In the genomic region with DNA sequence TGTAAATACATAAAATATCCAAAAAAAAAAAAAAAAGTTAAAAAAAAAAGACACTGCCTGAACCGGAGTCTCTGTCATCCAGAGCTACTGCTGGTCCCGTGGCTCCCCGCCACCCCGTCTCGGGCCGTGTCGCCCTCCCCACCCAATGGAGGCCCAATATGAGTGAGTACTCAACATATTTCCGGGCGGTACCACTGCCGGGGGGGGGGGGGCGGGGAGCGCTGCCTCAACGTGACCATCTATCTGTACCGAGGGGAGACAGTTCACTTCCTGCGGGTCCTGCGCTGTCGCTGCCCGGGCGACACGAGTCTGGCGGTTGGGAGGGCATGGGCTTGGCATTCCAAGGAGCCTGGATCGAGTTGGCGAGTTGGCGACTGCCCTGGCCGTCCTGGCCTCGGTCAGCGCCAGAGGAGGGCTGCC, we compare ENCODE assay signal across 7 mouse cellular contexts. TPM values are rescaled to one million over a fixed set of nuclear protein-coding genes. Genes with fewer than 3 reads are reported as not detected.
A peak's percentile ranks its signal among the peaks of the same experiment; 100 is the strongest.
DNase-seq lines count a peak whose midpoint lies in the region; ATAC-seq lines count a peak whose summit lies in the region.

No protein-coding gene starts in this region.

- H3K9ac ChIP-seq in midbrain, embryonic 12.5 days (replicated peaks): peak overlapping the region; percentile 44

- DNase-seq in left cerebral cortex, postnatal 4 days: peak; percentile 13
- DNase-seq in left cerebral cortex, postnatal 36 days (ENCODE audit: low spot score in 2 of 2): no peak
- DNase-seq in embryonic facial prominence, embryonic 10.5 days (ENCODE audit: low spot score): no peak
- no peak for DNase-seq in ovary, postnatal 10 days (ENCODE audit: low spot score)
- DNase-seq in layer of hippocampus, postnatal 14 days (ENCODE audit: low spot score in 2 of 2): no peak

- ATAC-seq in inflammation-experienced regulatory T-cells, adult 6 months: peak; percentile 92
- peak; percentile 47; the same call in 1 of the 2 replicates for ATAC-seq in midbrain, embryonic 12.5 days (ENCODE audit: low FRiP score, low read depth)

- H3K4me1 ChIP-seq in embryonic facial prominence, embryonic 10.5 days: peaks cover 6% of the 10 kb centered on the region
- H3K4me1 ChIP-seq in midbrain, embryonic 12.5 days: 0 out of 2 replicates have a peak, but pooled peaks cover 4% of the 10 kb centered on the region

- H3K36me3 ChIP-seq in embryonic facial prominence, embryonic 10.5 days (replicated peaks): no peaks in the 10 kb centered on the region
- no peaks in the 10 kb centered on the region for H3K36me3 ChIP-seq in midbrain, embryonic 12.5 days

- peaks cover 15% of the 10 kb centered on the region for H3K27me3 ChIP-seq in embryonic facial prominence, embryonic 10.5 days (replicated peaks; ENCODE audit: low read depth, poor library complexity, severe bottlenecking)
- H3K27me3 ChIP-seq in midbrain, embryonic 12.5 days: no peaks in the 10 kb centered on the region

- peak overlapping the region; percentile 53 for H3K4me2 ChIP-seq in midbrain, embryonic 12.5 days (replicated peaks)

- peak overlapping the region; percentile 53 for H3K4me3 ChIP-seq in embryonic facial prominence, embryonic 10.5 days
- H3K4me3 ChIP-seq in midbrain, embryonic 12.5 days: peak overlapping the region; percentile 31

- peak overlapping the region; percentile 35; the same call in 1 of the 2 replicates for H3K27ac ChIP-seq in embryonic facial prominence, embryonic 10.5 days (replicated peaks)
- H3K27ac ChIP-seq in midbrain, embryonic 12.5 days (replicated peaks): no peak overlapping the region

- H3K9me3 ChIP-seq in embryonic facial prominence, embryonic 10.5 days: no peaks in the 10 kb centered on the region
- H3K9me3 ChIP-seq in midbrain, embryonic 12.5 days: no peaks in the 10 kb centered on the region

- WGBS in embryonic facial prominence, embryonic 10.5 days: 36% methylated on average over 27 of the region's 27 CpGs
- 45% methylated on average over 24 of the region's 27 CpGs for WGBS in midbrain, embryonic 12.5 days

- intact Hi-C loops in left cerebral cortex, postnatal 4 days (cut with DNase I): no loop called here
- intact Hi-C loops in left cerebral cortex, postnatal 36 days (cut with DNase I): no loop called here

RNA-seq across cellular contexts. Expression of a gene that starts 15.7 kb away (rescaled TPM):
- total RNA-seq in left cerebral cortex, postnatal 4 days (2021): under 1 TPM; 0.48 to 0.62 TPM
- total RNA-seq in left cerebral cortex, postnatal 36 days (2021): under 1 TPM; 0.39 to 0.86 TPM
- polyA plus RNA-seq in embryonic facial prominence, embryonic 10.5 days (2016; fragmentation: Nextera tagmentation; extraction: Ambion mirVana): 0.21 and 0.55 TPM in 2 replicates
- polyA plus RNA-seq in inflammation-experienced regulatory T-cells, adult 6 months (2017; shearing (Covaris generic)): 1 to 10 TPM; 2.4 to 4.1 (median 2.5) TPM
- polyA plus RNA-seq in midbrain, embryonic 12.5 days (2016; fragmentation: Nextera tagmentation; extraction: Ambion mirVana): 0.39 and 0.77 TPM in 2 replicates
- total RNA-seq in layer of hippocampus, postnatal 14 days (2021): 1 to 10 TPM in 1 of 2 experiments, under 1 TPM in 1; 0.81 to 1.1 TPM

RNA-seq across cellular contexts. Expression of a gene that starts 20.6 kb away (rescaled TPM):
- 10 to 100 TPM; 24.2 to 26.1 TPM for total RNA-seq in left cerebral cortex, postnatal 4 days (2021)
- total RNA-seq in left cerebral cortex, postnatal 36 days (2021): 10 to 100 TPM; 23.9 to 25.2 TPM
- polyA plus RNA-seq in embryonic facial prominence, embryonic 10.5 days (2016; fragmentation: Nextera tagmentation; extraction: Ambion mirVana): 23.0 and 23.8 TPM in 2 replicates
- polyA plus RNA-seq in inflammation-experienced regulatory T-cells, adult 6 months (2017; shearing (Covaris generic)): 10 to 100 TPM; 12.8 to 19.9 (median 16.0) TPM
- 23.6 and 25.7 TPM in 2 replicates for polyA plus RNA-seq in midbrain, embryonic 12.5 days (2016; fragmentation: Nextera tagmentation; extraction: Ambion mirVana)
- total RNA-seq in layer of hippocampus, postnatal 14 days (2021): 10 to 100 TPM; 22.8 to 23.9 TPM

RNA-seq across cellular contexts. Expression of a gene that starts 21.2 kb away (rescaled TPM):
- under 1 TPM in 1 of 2 experiments, not detected in 1; 0.66 TPM for total RNA-seq in left cerebral cortex, postnatal 4 days (2021)
- total RNA-seq in left cerebral cortex, postnatal 36 days (2021): 1 to 10 TPM in 1 of 2 experiments, not detected in 1; 1.5 TPM
- polyA plus RNA-seq in embryonic facial prominence, embryonic 10.5 days (2016; fragmentation: Nextera tagmentation; extraction: Ambion mirVana): 0.30 and 0.78 TPM in 2 replicates
- polyA plus RNA-seq in inflammation-experienced regulatory T-cells, adult 6 months (2017; shearing (Covaris generic)): under 1 TPM in 1 of 3 experiments, not detected in 2; 0.40 TPM
- polyA plus RNA-seq in midbrain, embryonic 12.5 days (2016; fragmentation: Nextera tagmentation; extraction: Ambion mirVana): 0.98 and 1.2 TPM in 2 replicates
- total RNA-seq in layer of hippocampus, postnatal 14 days (2021): 1 to 10 TPM; 1.0 to 1.2 TPM

RNA-seq across cellular contexts. Expression of a gene that starts 31.8 kb away (rescaled TPM):
- total RNA-seq in left cerebral cortex, postnatal 4 days (2021): under 1 TPM in 1 of 2 experiments, not detected in 1; 0.20 TPM
- not detected for total RNA-seq in left cerebral cortex, postnatal 36 days (2021)
- polyA plus RNA-seq in embryonic facial prominence, embryonic 10.5 days (2016; fragmentation: Nextera tagmentation; extraction: Ambion mirVana): 0.12 TPM in 1 of 2 replicates, not detected in the other
- 1 to 10 TPM; 1.8 to 5.2 (median 3.1) TPM for polyA plus RNA-seq in inflammation-experienced regulatory T-cells, adult 6 months (2017; shearing (Covaris generic))
- 0.15 and 0.17 TPM in 2 replicates for polyA plus RNA-seq in midbrain, embryonic 12.5 days (2016; fragmentation: Nextera tagmentation; extraction: Ambion mirVana)
- under 1 TPM in 1 of 2 experiments, not detected in 1; 0.14 TPM for total RNA-seq in layer of hippocampus, postnatal 14 days (2021)

RNA-seq across cellular contexts. Expression of a gene that starts 48.8 kb away (rescaled TPM):
- total RNA-seq in left cerebral cortex, postnatal 4 days (2021): 1 to 10 TPM; 1.3 to 2.1 TPM
- total RNA-seq in left cerebral cortex, postnatal 36 days (2021): not detected
- polyA plus RNA-seq in embryonic facial prominence, embryonic 10.5 days (2016; fragmentation: Nextera tagmentation; extraction: Ambion mirVana): 0.80 and 0.96 TPM in 2 replicates
- polyA plus RNA-seq in inflammation-experienced regulatory T-cells, adult 6 months (2017; shearing (Covaris generic)): not detected
- polyA plus RNA-seq in midbrain, embryonic 12.5 days (2016; fragmentation: Nextera tagmentation; extraction: Ambion mirVana): 2.4 and 3.6 TPM in 2 replicates
- under 1 TPM; 0.21 to 0.29 TPM for total RNA-seq in layer of hippocampus, postnatal 14 days (2021)
